Mouse (Mus musculus) CD4-positive, CD25-positive, alpha-beta regulatory T cell (primary cell): ENCODE data around the gene Mgat5b. TPM values are rescaled to one million over a fixed set of nuclear protein-coding genes. Genes with fewer than 3 reads are reported as not detected.

ENCODE experiments used
- polyA plus RNA-seq: library from polyadenylated mRNA; unstranded; fragments of 100-300 nt; shearing (Covaris generic); gene quantifications from one replicate; pipeline ENCODE4 v1.2.1, GENCODE M21; 2017

Gene Mgat5b
- not detected for polyA plus RNA-seq

DNA sequence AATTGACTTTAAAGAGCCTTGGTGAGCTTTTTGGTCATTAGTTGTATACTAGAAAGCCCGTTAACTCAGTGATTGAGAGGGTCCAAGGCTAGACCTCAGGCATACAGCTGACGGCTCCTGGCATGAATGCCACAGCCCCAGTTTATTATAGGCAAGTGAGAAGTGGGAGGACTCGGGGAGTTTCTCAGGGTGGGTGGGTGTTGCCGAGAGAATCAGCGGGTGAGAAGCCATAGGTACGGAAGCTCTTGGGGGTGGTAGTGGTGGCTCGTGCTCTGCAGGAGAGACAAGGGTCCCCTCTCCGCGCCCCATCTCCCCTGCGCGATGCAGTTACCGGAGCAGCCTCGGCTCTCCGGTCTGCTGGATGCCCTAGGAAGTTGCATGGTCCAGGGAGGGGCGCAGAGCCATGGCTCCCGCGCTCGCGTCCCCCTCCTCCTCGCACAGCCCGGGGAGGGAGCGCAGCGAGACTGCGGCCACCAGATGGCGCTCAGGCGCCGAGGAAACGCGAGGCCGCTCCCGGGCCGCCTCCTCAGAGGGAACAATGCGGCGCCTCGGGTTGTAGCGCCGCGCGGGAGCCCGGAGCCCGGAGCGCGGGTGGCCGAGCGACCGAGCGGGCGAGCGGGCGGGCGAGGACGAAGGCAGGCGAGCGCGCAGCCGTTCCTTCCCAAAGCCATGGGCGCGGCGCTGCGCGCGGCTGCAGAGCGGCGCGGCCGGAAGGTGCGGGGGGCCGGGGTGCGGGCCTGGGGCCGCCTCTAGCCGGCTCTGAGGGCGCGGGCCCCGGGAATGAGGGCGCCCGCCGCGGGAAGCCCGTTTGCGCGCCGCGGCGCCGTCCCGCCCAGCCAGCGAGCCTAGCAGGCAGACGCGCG is at the start of gene Mgat5b:
Mgat5b (plus strand) TSS at position 541 of the 863 bp plus-strand sequence.

Other genes with a start within 250 kb of the Mgat5b start
- gene St6galnac1, start 143.4 kb upstream of the Mgat5b start, polyA plus RNA-seq, result not detected
- gene Mxra7, start 90.8 kb upstream of the Mgat5b start, polyA plus RNA-seq, result 0.08 TPM
- 208 TPM for gene Mettl23, start 75.6 kb upstream of the Mgat5b start, polyA plus RNA-seq
- gene Jmjd6, start 75.4 kb upstream of the Mgat5b start, polyA plus RNA-seq, result 73.1 TPM
- gene Mfsd11, start 66.4 kb upstream of the Mgat5b start, polyA plus RNA-seq, result 24.5 TPM
- gene Srsf2, start 65.8 kb upstream of the Mgat5b start, polyA plus RNA-seq, result 471 TPM
- 30.7 TPM for gene Sec14l1, start 196.3 kb downstream of the Mgat5b start, polyA plus RNA-seq